Mouse (Mus musculus): ENCODE results near the gene Cald1. TPM values are rescaled to one million over a fixed set of nuclear protein-coding genes. Genes with fewer than 3 reads are reported as not detected.

Gene Cald1
- polyA plus RNA-seq, 1 experiment from 2014 or later, result 122 TPM

GRCm38 (mm10) chr6:34796881-34797280 lies 198.6 kb downstream of the Cald1 start:
- ATAC-seq (replicated peaks; ENCODE audit: extremely low read depth, insufficient read depth, low FRiP score), result no peak
- 76% methylated on average over 3 of the region's 3 CpGs for WGBS
- H3K27ac ChIP-seq (ENCODE audit: low read length), result no peak overlapping the region

GRCm38 (mm10) chr6:34797887-34798286 lies 199.6 kb downstream of the Cald1 start:
- Histone ChIP-seq H3K9ac (ENCODE audit: low read length) (no peak overlapping the region), H3K27me3 (ENCODE audit: control insufficient read depth, insufficient read depth, low read length) (no peaks in the 10 kb centered on the region), H3K36me3 (ENCODE audit: control insufficient read depth, insufficient read depth) (no peaks in the 10 kb centered on the region), H3K9me3 (replicated peaks; ENCODE audit: control insufficient read depth, low read length) (no peaks in the 10 kb centered on the region), H3K4me1 (ENCODE audit: control insufficient read depth, insufficient read depth, low read length) (no peaks in the 10 kb centered on the region), H3K4me3 (ENCODE audit: low read length) (no peak overlapping the region), H3K4me2 (ENCODE audit: low read depth, low read length) (no peak overlapping the region), H3K27ac (ENCODE audit: low read length) (no peak overlapping the region)
- WGBS, result 67% methylated on average over 3 of the region's 3 CpGs
- no peak for ATAC-seq (replicated peaks; ENCODE audit: extremely low read depth, insufficient read depth, low FRiP score)

More at GRCm38 (mm10) chr6:34796881-34797280, 198.6 kb downstream of the Cald1 start:
- Histone ChIP-seq H3K36me3 (ENCODE audit: control insufficient read depth, insufficient read depth) (no peaks in the 10 kb centered on the region), H3K27me3 (ENCODE audit: control insufficient read depth, insufficient read depth, low read length) (no peaks in the 10 kb centered on the region), H3K4me3 (ENCODE audit: low read length) (no peak overlapping the region), H3K4me1 (ENCODE audit: control insufficient read depth, insufficient read depth, low read length) (no peaks in the 10 kb centered on the region), H3K9me3 (replicated peaks; ENCODE audit: control insufficient read depth, low read length) (no peaks in the 10 kb centered on the region), H3K4me2 (ENCODE audit: low read depth, low read length) (no peak overlapping the region), H3K9ac (ENCODE audit: low read length) (no peak overlapping the region)

- H3K27me3 ChIP-seq (ENCODE audit: control insufficient read depth, insufficient read depth, low read length), result no peaks in the 10 kb centered on the region
- ATAC-seq (replicated peaks; ENCODE audit: extremely low read depth, insufficient read depth, low FRiP score), result no peak
- no peak overlapping the region for H3K4me2 ChIP-seq (ENCODE audit: low read depth, low read length)
- no peak overlapping the region for H3K4me3 ChIP-seq (ENCODE audit: low read length)
- H3K9ac ChIP-seq (ENCODE audit: low read length), result no peak overlapping the region
- H3K9me3 ChIP-seq (replicated peaks; ENCODE audit: control insufficient read depth, low read length), result no peaks in the 10 kb centered on the region
- no peaks in the 10 kb centered on the region for H3K36me3 ChIP-seq (ENCODE audit: control insufficient read depth, insufficient read depth)
- H3K4me1 ChIP-seq (ENCODE audit: control insufficient read depth, insufficient read depth, low read length), result no peaks in the 10 kb centered on the region
- no peak overlapping the region for H3K27ac ChIP-seq (ENCODE audit: low read length)
- 39% methylated on average over 2 of the region's 2 CpGs for WGBS
These were observed 207.3 kb downstream of the Cald1 start for GRCm38 (mm10) chr6:34805582-34805981.

- H3K9me3 ChIP-seq (replicated peaks; ENCODE audit: control insufficient read depth, low read length), result no peaks in the 10 kb centered on the region
- no peak overlapping the region for H3K4me2 ChIP-seq (ENCODE audit: low read depth, low read length)
- H3K27ac ChIP-seq (ENCODE audit: low read length), result no peak overlapping the region
- H3K4me1 ChIP-seq (ENCODE audit: control insufficient read depth, insufficient read depth, low read length), result no peaks in the 10 kb centered on the region
- 78% methylated on average over 4 of the region's 4 CpGs for WGBS
- H3K4me3 ChIP-seq (ENCODE audit: low read length), result no peak overlapping the region
- no peaks in the 10 kb centered on the region for H3K36me3 ChIP-seq (ENCODE audit: control insufficient read depth, insufficient read depth)
- no peaks in the 10 kb centered on the region for H3K27me3 ChIP-seq (ENCODE audit: control insufficient read depth, insufficient read depth, low read length)
- ATAC-seq (replicated peaks; ENCODE audit: extremely low read depth, insufficient read depth, low FRiP score), result no peak
- H3K9ac ChIP-seq (ENCODE audit: low read length), result no peak overlapping the region
These were observed 212.4 kb downstream of the Cald1 start for GRCm38 (mm10) chr6:34810651-34811050.

- ATAC-seq (replicated peaks; ENCODE audit: extremely low read depth, insufficient read depth, low FRiP score), result no peak
- H3K27me3 ChIP-seq (ENCODE audit: control insufficient read depth, insufficient read depth, low read length), result no peaks in the 10 kb centered on the region
- no peaks in the 10 kb centered on the region for H3K9me3 ChIP-seq (replicated peaks; ENCODE audit: control insufficient read depth, low read length)
- H3K4me3 ChIP-seq (ENCODE audit: low read length), result no peak overlapping the region
- no peak overlapping the region for H3K9ac ChIP-seq (ENCODE audit: low read length)
- no peak overlapping the region for H3K27ac ChIP-seq (ENCODE audit: low read length)
- no peak overlapping the region for H3K4me2 ChIP-seq (ENCODE audit: low read depth, low read length)
- no peaks in the 10 kb centered on the region for H3K4me1 ChIP-seq (ENCODE audit: control insufficient read depth, insufficient read depth, low read length)
- H3K36me3 ChIP-seq (ENCODE audit: control insufficient read depth, insufficient read depth), result no peaks in the 10 kb centered on the region
These were observed 226.1 kb downstream of the Cald1 start for GRCm38 (mm10) chr6:34824406-34824805.

Other genes with a start within 250 kb of the Cald1 start
- gene Akr1b8, start 244.4 kb upstream of the Cald1 start, polyA plus RNA-seq (2015; fragmentation: Nextera tagmentation; extraction: Ambion mirVana), result 7.0 and 7.2 TPM in 2 replicates
- 68.3 and 74.7 TPM in 2 replicates for gene Akr1b10, start 214.3 kb upstream of the Cald1 start, polyA plus RNA-seq (2015; fragmentation: Nextera tagmentation; extraction: Ambion mirVana)
- 0.15 and 0.21 TPM in 2 replicates for gene Akr1b7, start 186.2 kb upstream of the Cald1 start, polyA plus RNA-seq (2015; fragmentation: Nextera tagmentation; extraction: Ambion mirVana)
- gene Bpgm, start 122.3 kb upstream of the Cald1 start, polyA plus RNA-seq (2015; fragmentation: Nextera tagmentation; extraction: Ambion mirVana), result 89.2 and 96.2 TPM in 2 replicates
- 4.4 and 7.9 TPM in 2 replicates for gene Agbl3, start 181.9 kb downstream of the Cald1 start, polyA plus RNA-seq (2015; fragmentation: Nextera tagmentation; extraction: Ambion mirVana)